Mouse (Mus musculus): Measurements from ENCODE around the gene Arhgap15.

Arhgap15 gene

GRCm38 (mm10) chr2:44356248-44356886 lies 607.7 kb downstream of the Arhgap15 start:
- DNase-seq: no peak

- DNase-seq: no peak
These were observed 608.2 kb downstream of the Arhgap15 start for GRCm38 (mm10) chr2:44356887-44357251.

GRCm38 (mm10) chr2:44380225-44380624 lies 631.6 kb downstream of the Arhgap15 start:
- no peak for DNase-seq

GRCm38 (mm10) chr2:44384541-44384940 lies 635.9 kb downstream of the Arhgap15 start:
- DNase-seq: no peak

GRCm38 (mm10) chr2:44389556-44389955 lies 640.9 kb downstream of the Arhgap15 start:
- DNase-seq: no peak

GRCm38 (mm10) chr2:44393789-44394188 lies 645.2 kb downstream of the Arhgap15 start:
- DNase-seq: no peak

- no peak for DNase-seq
These were observed 646.4 kb downstream of the Arhgap15 start for GRCm38 (mm10) chr2:44394956-44395501.

GRCm38 (mm10) chr2:44395577-44395976 lies 647.0 kb downstream of the Arhgap15 start:
- DNase-seq: no peak

GRCm38 (mm10) chr2:44397209-44397608 lies 648.6 kb downstream of the Arhgap15 start:
- DNase-seq: no peak

GRCm38 (mm10) chr2:44397735-44398337 lies 649.2 kb downstream of the Arhgap15 start:
- no peak for DNase-seq

- DNase-seq: no peak
These were observed 650.7 kb downstream of the Arhgap15 start for GRCm38 (mm10) chr2:44399191-44399926.

- DNase-seq: no peak
These were observed 653.2 kb downstream of the Arhgap15 start for GRCm38 (mm10) chr2:44401704-44402422.

GRCm38 (mm10) chr2:44411660-44412059 lies 663.0 kb downstream of the Arhgap15 start:
- no peak for DNase-seq

- DNase-seq: no peak
These were observed 667.7 kb downstream of the Arhgap15 start for GRCm38 (mm10) chr2:44416331-44416730.

GRCm38 (mm10) chr2:44419547-44420225 lies 671.1 kb downstream of the Arhgap15 start:
- DNase-seq: no peak

GRCm38 (mm10) chr2:44430521-44430920 lies 681.9 kb downstream of the Arhgap15 start:
- DNase-seq: no peak

- DNase-seq: no peak
These were observed 688.0 kb downstream of the Arhgap15 start for GRCm38 (mm10) chr2:44436652-44437051.

GRCm38 (mm10) chr2:44437496-44438057 lies 689.0 kb downstream of the Arhgap15 start:
- no peak for DNase-seq

- DNase-seq: no peak
These were observed 689.4 kb downstream of the Arhgap15 start for GRCm38 (mm10) chr2:44438070-44438469.

- no peak for DNase-seq
These were observed 696.3 kb downstream of the Arhgap15 start for GRCm38 (mm10) chr2:44444938-44445337.

Measured in lung, adult 18-20 months (tissue).